In the genomic region with DNA sequence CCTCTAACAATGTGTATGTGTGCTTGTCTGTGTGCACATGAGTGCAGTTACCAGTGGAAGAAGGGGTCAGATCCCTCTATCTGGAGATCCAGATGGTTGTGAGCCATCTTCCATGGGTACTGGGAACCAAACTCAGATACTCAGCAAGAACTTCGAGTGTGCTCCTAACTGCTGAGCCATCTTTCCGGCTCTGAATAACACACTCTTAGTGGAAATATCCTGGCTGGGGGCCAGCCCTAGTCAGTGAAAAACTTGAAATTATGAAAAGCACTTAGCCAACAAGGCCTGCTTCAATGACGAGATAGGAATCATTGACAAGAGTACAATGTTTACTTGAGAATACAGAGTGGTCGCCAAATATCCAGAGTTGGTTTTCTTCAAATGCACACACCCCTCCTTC, we compare ENCODE assay signal across 21 mouse cellular contexts.
DNase-seq lines count a peak whose midpoint lies in the region; ATAC-seq and TF ChIP-seq lines count a peak whose summit lies in the region.
"Had no signal": no experiment of that assay in that cellular context is flagged by ENCODE, and none has a peak within 500 bp of the region (broad histone marks: within the 10 kb centered on the region; RNA-seq: fewer than 3 reads in every experiment).

No protein-coding gene starts in this region.

- no peak overlapping the region for H3K27ac ChIP-seq in lung, embryonic 14.5 days (ENCODE audit: low read depth)
- H3K27ac ChIP-seq: hindbrain, postnatal 0 days; kidney, embryonic 15.5 days; liver, embryonic 14.5 days; macrophage had no signal

- no peaks in the 10 kb centered on the region for H3K27me3 ChIP-seq in lung, embryonic 14.5 days (ENCODE audit: insufficient read depth, low read length)
- H3K27me3 ChIP-seq: CH12.LX; kidney, embryonic 15.5 days had no signal

- WGBS in lung, embryonic 14.5 days: 27% methylated on average over 4 of the region's 4 CpGs

- ATAC-seq in lung, embryonic 14.5 days (ENCODE audit: insufficient read depth): no peak
- no peak for ATAC-seq in frontal cortex, adult (ENCODE audit: low TSS enrichment)
- ATAC-seq: hindbrain, postnatal 0 days; intestine, postnatal 0 days had no signal

- TF ChIP-seq CTCF in lung, embryonic 14.5 days (IDR thresholded peaks at IDR 0.05; ENCODE audit: low read depth): no peak

- no peak overlapping the region for H3K9ac ChIP-seq in lung, embryonic 14.5 days
- H3K9ac ChIP-seq: kidney, embryonic 15.5 days; liver, embryonic 14.5 days had no signal

- no peaks in the 10 kb centered on the region for H3K36me3 ChIP-seq in lung, embryonic 14.5 days (ENCODE audit: insufficient read depth)
- H3K36me3 ChIP-seq: G1E; kidney, embryonic 15.5 days had no signal

- DNase-seq in gastrocnemius, postnatal 10 days: peak; percentile 22
- no peak for DNase-seq in gastrocnemius, adult 8-10 months (ENCODE audit: low spot score in 2 of 2)
- DNase-seq in lung, embryonic 14.5 days: peak; percentile 77
- no peak for DNase-seq in lung, adult 18-20 months
- peak; percentile 44 for DNase-seq in adrenal gland, postnatal 10 days
- peak; percentile 34 to 65 for DNase-seq in adrenal gland, postnatal 36 days
- DNase-seq: B cell, adult 2 months; cerebellum, adult 18-20 months; cerebellum, postnatal 14 days; kidney, postnatal 4 days; thymus, adult 18-20 months; thymus, postnatal 4 days had no signal

- no peak overlapping the region for H3K4me2 ChIP-seq in lung, embryonic 14.5 days
- H3K4me2 ChIP-seq: heart, embryonic 11.5 days; kidney, embryonic 15.5 days had no signal

- H3K4me1 ChIP-seq in lung, embryonic 14.5 days (ENCODE audit: insufficient read depth): no peaks in the 10 kb centered on the region
- H3K4me1 ChIP-seq: kidney, embryonic 15.5 days had no signal

- no peak overlapping the region for H3K4me3 ChIP-seq in lung, embryonic 14.5 days (ENCODE audit: low read depth, low read length)
- H3K4me3 ChIP-seq: kidney, embryonic 15.5 days had no signal

- no peaks in the 10 kb centered on the region for H3K9me3 ChIP-seq in lung, embryonic 14.5 days (ENCODE audit: low read depth, low read length)
- H3K9me3 ChIP-seq: kidney, embryonic 15.5 days had no signal

Comparison
In these comparisons a context has a peak if more than half of its experiments do, and no peak if none do; other contexts are left out.
1. DNase-seq: peak in gastrocnemius, postnatal 10 days (single experiment), lung, embryonic 14.5 days (single experiment), adrenal gland, postnatal 10 days (single experiment) and adrenal gland, postnatal 36 days (2 of 2); none in gastrocnemius, adult 8-10 months (0 of 2) and lung, adult 18-20 months (0 of 2).